Comparison of ENCODE assay signal across 8 mouse cellular contexts in the genomic region with DNA sequence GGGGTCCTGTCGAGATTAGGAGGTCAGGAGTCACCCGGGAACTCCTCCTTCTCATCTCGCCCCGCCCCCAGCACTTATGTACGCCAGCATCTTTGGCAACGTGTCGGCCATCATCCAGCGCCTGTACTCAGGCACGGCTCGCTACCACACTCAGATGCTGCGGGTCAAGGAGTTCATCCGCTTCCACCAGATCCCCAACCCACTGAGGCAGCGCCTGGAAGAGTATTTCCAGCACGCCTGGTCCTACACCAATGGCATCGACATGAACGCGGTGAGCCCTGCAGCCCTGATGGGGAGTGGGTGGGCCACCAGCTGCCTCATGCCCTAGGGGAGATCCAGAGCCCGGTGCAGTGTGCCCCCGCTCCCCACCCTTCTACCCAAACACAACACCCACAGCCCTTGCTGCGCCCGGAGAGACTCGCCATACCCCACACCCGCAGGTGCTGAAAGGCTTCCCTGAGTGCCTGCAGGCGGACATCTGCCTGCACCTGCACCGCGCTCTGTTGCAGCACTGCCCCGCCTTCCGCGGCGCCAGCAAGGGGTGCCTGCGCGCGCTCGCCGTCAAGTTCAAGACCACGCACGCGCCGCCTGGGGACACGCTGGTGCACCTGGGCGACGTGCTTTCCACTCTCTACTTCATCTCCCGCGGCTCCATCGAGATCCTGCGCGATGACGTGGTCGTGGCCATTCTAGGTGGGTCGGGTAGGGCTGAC. TPM values are rescaled to one million over a fixed set of nuclear protein-coding genes. Genes with fewer than 3 reads are reported as not detected.
DNase-seq lines count a peak whose midpoint lies in the region; ATAC-seq and TF ChIP-seq lines count a peak whose summit lies in the region.
"Had no signal": no experiment of that assay in that cellular context is flagged by ENCODE, and none has a peak within 500 bp of the region (broad histone marks: within the 10 kb centered on the region; RNA-seq: fewer than 3 reads in every experiment).

No protein-coding gene starts in this region.

- peaks cover 10% of the 10 kb centered on the region for H3K4me1 ChIP-seq in embryonic facial prominence, embryonic 13.5 days
- no peaks in the 10 kb centered on the region for H3K4me1 ChIP-seq in intestine, postnatal 0 days (replicated peaks; ENCODE audit: control insufficient read depth, insufficient read depth, low read length)
- 0 out of 2 replicates have a peak, but pooled peaks cover 5% of the 10 kb centered on the region for H3K4me1 ChIP-seq in midbrain, embryonic 11.5 days (ENCODE audit: control insufficient read depth, insufficient read depth, low read length)
- H3K4me1 ChIP-seq in stomach, postnatal 0 days (replicated peaks; ENCODE audit: control insufficient read depth, insufficient read depth), result peaks cover 4% of the 10 kb centered on the region; the same call in 1 of the 2 replicates

- H3K27me3 ChIP-seq in embryonic facial prominence, embryonic 13.5 days, result peaks cover 36% of the 10 kb centered on the region
- H3K27me3 ChIP-seq in intestine, postnatal 0 days (replicated peaks; ENCODE audit: control insufficient read depth, insufficient read depth, low read length), result 0 out of 2 replicates have a peak, but pooled peaks cover 9% of the 10 kb centered on the region
- H3K27me3 ChIP-seq in midbrain, embryonic 11.5 days (ENCODE audit: control insufficient read depth, insufficient read depth, low read length), result 0 out of 2 replicates have a peak, but pooled peaks cover 6% of the 10 kb centered on the region
- H3K27me3 ChIP-seq in stomach, postnatal 0 days (ENCODE audit: control insufficient read depth, insufficient read depth, low read length), result no peaks in the 10 kb centered on the region

- H3K4me3 ChIP-seq in embryonic facial prominence, embryonic 13.5 days, result peak overlapping the region; percentile 33
- H3K4me3 ChIP-seq in intestine, postnatal 0 days (ENCODE audit: low read depth, low read length), result peak overlapping the region; percentile 22
- peak overlapping the region; percentile 33 for H3K4me3 ChIP-seq in midbrain, embryonic 11.5 days (ENCODE audit: low read depth, low read length)
- peak overlapping the region; percentile 17 for H3K4me3 ChIP-seq in stomach, postnatal 0 days (ENCODE audit: low read depth, low read length)

- 1% methylated on average over 49 of the region's 50 CpGs for WGBS in embryonic facial prominence, embryonic 13.5 days
- whole genome bisulfite sequencing in intestine, postnatal 0 days, result 2% methylated on average over 49 of the region's 50 CpGs
- WGBS in midbrain, embryonic 11.5 days, result under 1% methylated on average over 50 of the region's 50 CpGs
- WGBS in stomach, postnatal 0 days, result under 1% methylated on average over 50 of the region's 50 CpGs

- TF ChIP-seq EP300 in stomach, postnatal 0 days (optimal IDR thresholded peaks at IDR 0.05), result no peak

- no peaks in the 10 kb centered on the region for H3K9me3 ChIP-seq in embryonic facial prominence, embryonic 13.5 days
- no peaks in the 10 kb centered on the region for H3K9me3 ChIP-seq in intestine, postnatal 0 days (ENCODE audit: control insufficient read depth)
- H3K9me3 ChIP-seq in midbrain, embryonic 11.5 days (ENCODE audit: control insufficient read depth, low read length), result no peaks in the 10 kb centered on the region
- H3K9me3 ChIP-seq in stomach, postnatal 0 days (ENCODE audit: control insufficient read depth, low read length), result no peaks in the 10 kb centered on the region

- H3K27ac ChIP-seq in embryonic facial prominence, embryonic 13.5 days, result no peak overlapping the region
- no peak overlapping the region for H3K27ac ChIP-seq in intestine, postnatal 0 days (ENCODE audit: low read depth, low read length)
- H3K27ac ChIP-seq in midbrain, embryonic 11.5 days (ENCODE audit: low read depth, low read length), result no peak overlapping the region
- no peak overlapping the region for H3K27ac ChIP-seq in stomach, postnatal 0 days (replicated peaks)

- peak overlapping the region; percentile 55 for H3K9ac ChIP-seq in embryonic facial prominence, embryonic 13.5 days
- H3K9ac ChIP-seq in intestine, postnatal 0 days (ENCODE audit: low read depth, low read length), result no peak overlapping the region
- H3K9ac ChIP-seq in midbrain, embryonic 11.5 days (ENCODE audit: low read length), result peak overlapping the region; percentile 29
- no peak overlapping the region; the same call in 1 of the 2 replicates for H3K9ac ChIP-seq in stomach, postnatal 0 days (ENCODE audit: low read length)

- no peak for TF ChIP-seq CTCF in intestine, postnatal 0 days (IDR thresholded peaks at IDR 0.05; ENCODE audit: low read depth)
- TF ChIP-seq CTCF in stomach, postnatal 0 days (IDR thresholded peaks at IDR 0.05; ENCODE audit: low read depth), result no peak

- H3K4me2 ChIP-seq in embryonic facial prominence, embryonic 13.5 days, result peak overlapping the region; percentile 61
- H3K4me2 ChIP-seq in intestine, postnatal 0 days (replicated peaks; ENCODE audit: low read depth), result peak overlapping the region; percentile 65
- peak overlapping the region; percentile 66 for H3K4me2 ChIP-seq in midbrain, embryonic 11.5 days
- H3K4me2 ChIP-seq in stomach, postnatal 0 days (replicated peaks; ENCODE audit: low read depth), result peak overlapping the region; percentile 42

- DNase-seq in A20 (ENCODE audit: low read depth, low spot score), result peak; percentile 78
- DNase-seq in CD4-positive helper T cell, adult 2 months (ENCODE audit: low read depth, low spot score), result peak; percentile 39
- peak; percentile 94 for DNase-seq in midbrain, embryonic 11.5 days (ENCODE audit: low spot score, missing footprints)
- DNase-seq in stomach, postnatal 0 days (ENCODE audit: low spot score), result peak; percentile 48
- DNase-seq in urinary bladder, postnatal 4 days (ENCODE audit: low spot score in 2 of 2), result no peak

- ATAC-seq in embryonic facial prominence, embryonic 13.5 days (ENCODE audit: insufficient number of reproducible peaks, insufficient read depth, low FRiP score, low TSS enrichment, low read depth), result no peak
- ATAC-seq in intestine, postnatal 0 days, result no peak
- ATAC-seq in midbrain, embryonic 11.5 days (ENCODE audit: low FRiP score), result peak; percentile 65; the same call in 1 of the 2 replicates
- no peak for ATAC-seq in stomach, postnatal 0 days (ENCODE audit: low FRiP score, low TSS enrichment)

- no peaks in the 10 kb centered on the region for H3K36me3 ChIP-seq in embryonic facial prominence, embryonic 13.5 days
- no peaks in the 10 kb centered on the region for H3K36me3 ChIP-seq in intestine, postnatal 0 days (ENCODE audit: control insufficient read depth, insufficient read depth)
- H3K36me3 ChIP-seq in midbrain, embryonic 11.5 days (ENCODE audit: control insufficient read depth, insufficient read depth, low read length), result no peaks in the 10 kb centered on the region
- H3K36me3 ChIP-seq in stomach, postnatal 0 days (ENCODE audit: control insufficient read depth, insufficient read depth, low read length), result no peaks in the 10 kb centered on the region

RNA-seq across cellular contexts. Expression of a gene that starts 12.3 kb away (rescaled TPM):
- 0.31 and 0.70 TPM in 2 replicates for polyA plus RNA-seq in embryonic facial prominence, embryonic 13.5 days (2015; fragmentation: Nextera tagmentation; extraction: Ambion mirVana)
- polyA plus RNA-seq in intestine, postnatal 0 days (2015; fragmentation: Nextera tagmentation; extraction: Ambion mirVana), result 0.94 and 1.6 TPM in 2 replicates
- 0.21 and 0.29 TPM in 2 replicates for polyA plus RNA-seq in midbrain, embryonic 11.5 days (2014; fragmentation: Nextera tagmentation; extraction: Ambion mirVana)
- 0.54 and 0.55 TPM in 2 replicates for polyA plus RNA-seq in stomach, postnatal 0 days (2015; fragmentation: Nextera tagmentation; extraction: Ambion mirVana)

RNA-seq across cellular contexts. Expression of a gene that starts 16.5 kb away (rescaled TPM):
- 71.3 and 74.6 TPM in 2 replicates for polyA plus RNA-seq in embryonic facial prominence, embryonic 13.5 days (2015; fragmentation: Nextera tagmentation; extraction: Ambion mirVana)
- 30.8 and 31.3 TPM in 2 replicates for polyA plus RNA-seq in intestine, postnatal 0 days (2015; fragmentation: Nextera tagmentation; extraction: Ambion mirVana)
- 72.7 and 76.1 TPM in 2 replicates for polyA plus RNA-seq in midbrain, embryonic 11.5 days (2014; fragmentation: Nextera tagmentation; extraction: Ambion mirVana)
- 25.9 and 28.1 TPM in 2 replicates for polyA plus RNA-seq in stomach, postnatal 0 days (2015; fragmentation: Nextera tagmentation; extraction: Ambion mirVana)

RNA-seq across cellular contexts. Expression of a gene that starts 25.7 kb away (rescaled TPM):
- not detected in 2 replicates for polyA plus RNA-seq in embryonic facial prominence, embryonic 13.5 days (2015; fragmentation: Nextera tagmentation; extraction: Ambion mirVana)
- not detected in 2 replicates for polyA plus RNA-seq in intestine, postnatal 0 days (2015; fragmentation: Nextera tagmentation; extraction: Ambion mirVana)
- not detected in 2 replicates for polyA plus RNA-seq in midbrain, embryonic 11.5 days (2014; fragmentation: Nextera tagmentation; extraction: Ambion mirVana)
- not detected in 2 replicates for polyA plus RNA-seq in stomach, postnatal 0 days (2015; fragmentation: Nextera tagmentation; extraction: Ambion mirVana)
- polyA plus RNA-seq: spleen, adult 2 months had no signal

RNA-seq across cellular contexts. Expression of a gene that starts 45.7 kb away (rescaled TPM):
- 10.2 and 10.8 TPM in 2 replicates for polyA plus RNA-seq in embryonic facial prominence, embryonic 13.5 days (2015; fragmentation: Nextera tagmentation; extraction: Ambion mirVana)
- polyA plus RNA-seq in intestine, postnatal 0 days (2015; fragmentation: Nextera tagmentation; extraction: Ambion mirVana), result 9.0 and 9.2 TPM in 2 replicates
- polyA plus RNA-seq in midbrain, embryonic 11.5 days (2014; fragmentation: Nextera tagmentation; extraction: Ambion mirVana), result 10.5 and 11.1 TPM in 2 replicates
- polyA plus RNA-seq in stomach, postnatal 0 days (2015; fragmentation: Nextera tagmentation; extraction: Ambion mirVana), result 7.6 and 8.1 TPM in 2 replicates

RNA-seq across cellular contexts. Expression of a gene that starts 52.5 kb away (rescaled TPM):
- polyA plus RNA-seq in embryonic facial prominence, embryonic 13.5 days (2015; fragmentation: Nextera tagmentation; extraction: Ambion mirVana), result 0.65 and 0.94 TPM in 2 replicates
- polyA plus RNA-seq in intestine, postnatal 0 days (2015; fragmentation: Nextera tagmentation; extraction: Ambion mirVana), result 222 and 231 TPM in 2 replicates
- 0.57 and 0.89 TPM in 2 replicates for polyA plus RNA-seq in midbrain, embryonic 11.5 days (2014; fragmentation: Nextera tagmentation; extraction: Ambion mirVana)
- polyA plus RNA-seq in stomach, postnatal 0 days (2015; fragmentation: Nextera tagmentation; extraction: Ambion mirVana), result 2.1 and 2.4 TPM in 2 replicates

Comparison
In these comparisons a context has a peak if more than half of its experiments do, and no peak if none do; other contexts are left out.
1. DNase-seq: peak in A20 (single experiment), CD4-positive helper T cell, adult 2 months (single experiment), midbrain, embryonic 11.5 days (single experiment) and stomach, postnatal 0 days (single experiment); none in urinary bladder, postnatal 4 days (0 of 2).
2. H3K9ac ChIP-seq: peak in embryonic facial prominence, embryonic 13.5 days (single experiment) and midbrain, embryonic 11.5 days (single experiment); none in intestine, postnatal 0 days (single experiment) and stomach, postnatal 0 days (single experiment).
3. Peak in every context shown above with its lines, with median percentiles within 50 percentile points of each other: H3K4me2 ChIP-seq and H3K4me3 ChIP-seq.